Mouse (Mus musculus): Measurements from ENCODE around the gene Rab19. TPM values are rescaled to one million over a fixed set of nuclear protein-coding genes. Genes with fewer than 3 reads are reported as not detected.

Rab19 gene
- total and polyA plus RNA-seq, 2 experiments from 2014 or later, result 0.25 TPM; not detected in 1

DNA sequence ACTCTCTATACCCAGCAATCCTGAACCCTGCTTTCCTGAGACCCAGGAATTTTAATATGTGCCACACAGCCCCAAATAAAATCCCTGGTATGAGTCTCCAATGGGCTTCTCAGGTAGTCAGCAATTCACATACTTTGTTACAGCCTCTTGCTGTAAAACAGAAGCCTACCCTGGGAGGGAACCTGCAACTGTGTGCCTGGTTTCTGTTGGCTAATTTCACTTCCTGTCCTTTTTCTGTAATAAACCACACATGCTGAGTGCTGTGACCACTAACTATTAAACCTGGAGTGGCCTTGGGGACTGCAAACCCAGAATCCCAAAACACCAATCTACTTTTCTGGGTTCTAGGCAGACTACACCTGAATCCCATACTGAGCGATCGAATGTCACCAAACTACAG, 18.3 kb upstream of the Rab19 start:
- Histone ChIP-seq H3K27me3 (ENCODE audit: insufficient read depth, low read length) (no peaks in the 10 kb centered on the region), H3K27ac (ENCODE audit: low read depth, low read length) (no peak overlapping the region), H3K9me3 (ENCODE audit: low read length) (no peaks in the 10 kb centered on the region), H3K36me3 (ENCODE audit: insufficient read depth, low read length) (peaks cover 23% of the 10 kb centered on the region), H3K4me1 (ENCODE audit: insufficient read depth, low read length) (no peaks in the 10 kb centered on the region), H3K4me2 (ENCODE audit: low read depth, low read length, poor library complexity, severe bottlenecking) (no peak overlapping the region), H3K4me3 (ENCODE audit: low read depth, low read length) (no peak overlapping the region), H3K9ac (replicated peaks; ENCODE audit: low read length, poor library complexity, severe bottlenecking) (no peak overlapping the region)
- ATAC-seq (ENCODE audit: low FRiP score), result no peak
- WGBS, result 95% methylated on average over 2 of the region's 2 CpGs
- no peak for TF ChIP-seq CTCF (IDR thresholded peaks at IDR 0.05)
- DNase-seq (ENCODE audit: low spot score), result no peak

DNA sequence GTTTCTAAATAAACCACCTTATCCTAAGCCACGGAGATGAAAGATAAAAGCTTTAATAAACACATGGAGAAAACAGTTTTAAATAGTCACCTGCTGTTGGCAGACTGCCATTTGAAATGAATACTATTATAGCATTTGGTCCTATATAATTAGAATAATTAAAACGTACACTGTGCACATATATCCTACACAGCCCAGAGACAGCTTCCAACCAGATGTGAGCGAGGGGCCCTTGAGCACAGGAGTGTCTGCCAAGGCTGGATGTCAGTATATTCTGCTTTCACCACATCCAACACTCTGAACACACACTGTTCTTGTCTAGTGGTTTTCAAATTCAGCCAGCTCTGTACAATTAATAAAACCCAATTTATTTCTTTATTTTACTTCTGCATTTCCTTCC, 11.3 kb upstream of the Rab19 start:
- Histone ChIP-seq H3K9me3 (ENCODE audit: low read length) (no peaks in the 10 kb centered on the region), H3K36me3 (ENCODE audit: insufficient read depth, low read length) (no peaks in the 10 kb centered on the region), H3K27me3 (ENCODE audit: insufficient read depth, low read length) (no peaks in the 10 kb centered on the region), H3K27ac (ENCODE audit: low read depth, low read length) (no peak overlapping the region), H3K4me2 (ENCODE audit: low read depth, low read length, poor library complexity, severe bottlenecking) (no peak overlapping the region), H3K9ac (replicated peaks; ENCODE audit: low read length, poor library complexity, severe bottlenecking) (no peak overlapping the region), H3K4me1 (ENCODE audit: insufficient read depth, low read length) (no peaks in the 10 kb centered on the region), H3K4me3 (ENCODE audit: low read depth, low read length) (no peak overlapping the region)
- ATAC-seq (ENCODE audit: low FRiP score) (no peak), DNase-seq (ENCODE audit: low spot score) (no peak)
- no peak for TF ChIP-seq CTCF (IDR thresholded peaks at IDR 0.05)
- 77% methylated on average over 3 of the region's 3 CpGs for WGBS

DNA sequence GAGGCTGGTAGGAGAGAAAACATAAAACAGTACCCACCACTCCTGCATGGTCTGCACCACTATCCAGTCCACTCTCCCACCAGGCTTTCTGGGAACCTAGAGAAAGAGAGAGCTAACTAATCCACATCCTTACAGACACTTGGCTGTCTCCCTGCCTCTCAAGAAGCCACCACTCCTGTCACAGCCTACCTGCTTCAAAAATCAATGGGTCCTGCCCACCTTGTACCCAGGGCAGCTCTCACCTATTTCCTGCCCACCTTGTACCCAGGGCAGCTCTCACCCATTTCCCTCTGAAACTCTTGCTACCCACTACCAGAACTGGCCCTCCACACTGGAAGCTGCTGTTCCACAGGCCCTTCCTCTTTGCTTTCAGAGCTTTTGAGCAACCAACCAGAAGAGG, 8.9 kb upstream of the Rab19 start:
- 0 out of 2 replicates have a peak, but pooled peaks cover 5% of the 10 kb centered on the region for H3K4me1 ChIP-seq (ENCODE audit: insufficient read depth, low read length)
- no peaks in the 10 kb centered on the region for H3K9me3 ChIP-seq (ENCODE audit: low read length)
- no peak for TF ChIP-seq CTCF (IDR thresholded peaks at IDR 0.05)
- H3K27ac ChIP-seq (ENCODE audit: low read depth, low read length), result no peak overlapping the region
- no peak for DNase-seq (ENCODE audit: low spot score)
- no peak overlapping the region for H3K4me2 ChIP-seq (ENCODE audit: low read depth, low read length, poor library complexity, severe bottlenecking)
- no peak overlapping the region for H3K4me3 ChIP-seq (ENCODE audit: low read depth, low read length)
- ATAC-seq (ENCODE audit: low FRiP score), result no peak
- H3K27me3 ChIP-seq (ENCODE audit: insufficient read depth, low read length), result no peaks in the 10 kb centered on the region
- no peaks in the 10 kb centered on the region for H3K36me3 ChIP-seq (ENCODE audit: insufficient read depth, low read length)
- H3K9ac ChIP-seq (replicated peaks; ENCODE audit: low read length, poor library complexity, severe bottlenecking), result no peak overlapping the region

DNA sequence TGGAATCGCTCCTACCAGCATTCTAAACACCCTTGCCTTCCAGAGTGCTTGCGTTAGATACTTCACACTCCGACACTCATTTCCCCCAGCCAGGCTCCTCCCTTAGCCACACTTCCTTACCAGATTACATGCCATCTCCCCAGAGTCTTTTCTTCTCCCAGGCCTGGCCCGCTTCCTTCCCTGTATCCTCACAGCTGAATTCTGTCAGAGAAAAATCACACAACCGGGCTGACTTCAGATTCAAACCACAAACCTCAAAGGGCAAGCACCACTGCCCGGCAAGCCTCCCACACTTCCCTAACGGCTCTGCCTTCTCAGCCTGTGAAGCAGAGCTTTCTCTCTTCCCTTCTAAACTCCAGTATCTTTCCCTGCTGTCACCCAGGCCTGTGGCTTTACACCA, 8.2 kb upstream of the Rab19 start:
- Histone ChIP-seq H3K36me3 (ENCODE audit: insufficient read depth, low read length) (no peaks in the 10 kb centered on the region), H3K4me1 (ENCODE audit: insufficient read depth, low read length) (0 out of 2 replicates have a peak, but pooled peaks cover 5% of the 10 kb centered on the region), H3K27me3 (ENCODE audit: insufficient read depth, low read length) (no peaks in the 10 kb centered on the region), H3K4me3 (ENCODE audit: low read depth, low read length) (no peak overlapping the region), H3K27ac (ENCODE audit: low read depth, low read length) (no peak overlapping the region), H3K9me3 (ENCODE audit: low read length) (no peaks in the 10 kb centered on the region), H3K9ac (replicated peaks; ENCODE audit: low read length, poor library complexity, severe bottlenecking) (no peak overlapping the region), H3K4me2 (ENCODE audit: low read depth, low read length, poor library complexity, severe bottlenecking) (no peak overlapping the region)
- WGBS, result 61% methylated on average over 7 of the region's 7 CpGs
- no peak for DNase-seq (ENCODE audit: low spot score)
- no peak for ATAC-seq (ENCODE audit: low FRiP score)
- no peak for TF ChIP-seq CTCF (IDR thresholded peaks at IDR 0.05)

DNA sequence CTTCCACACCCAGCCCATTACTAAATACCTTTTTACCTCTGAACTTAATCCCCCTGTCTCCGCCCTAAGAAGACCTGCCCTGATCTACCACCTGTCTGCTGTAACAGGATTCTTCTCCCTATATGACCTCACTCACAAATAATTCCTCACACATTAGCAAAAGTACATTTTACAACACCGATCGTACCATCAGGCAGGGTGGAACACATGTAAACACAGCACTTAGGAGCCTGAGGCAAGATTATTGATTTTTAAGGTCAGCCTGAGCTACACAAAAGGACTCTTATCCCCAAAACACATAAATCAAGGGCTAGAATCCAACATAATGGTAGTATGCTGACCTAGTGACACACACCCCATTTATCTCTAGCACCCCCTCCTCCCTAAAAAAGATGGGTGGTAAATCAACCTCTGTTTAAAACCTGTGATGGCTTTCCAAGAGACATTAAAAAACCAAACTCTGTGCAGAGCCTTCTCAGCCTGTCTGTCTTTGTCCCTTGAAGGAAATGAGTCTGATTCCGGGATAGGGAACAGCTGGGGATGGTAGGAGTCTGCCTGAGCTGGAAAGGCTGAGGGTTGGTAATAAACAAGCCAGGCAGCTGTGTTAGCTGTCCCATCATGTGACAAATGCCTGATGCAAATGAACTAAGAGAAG, 7.5 kb upstream of the Rab19 start:
- Histone ChIP-seq H3K27ac (ENCODE audit: low read depth, low read length) (no peak overlapping the region), H3K36me3 (ENCODE audit: insufficient read depth, low read length) (no peaks in the 10 kb centered on the region), H3K4me2 (ENCODE audit: low read depth, low read length, poor library complexity, severe bottlenecking) (no peak overlapping the region), H3K4me3 (ENCODE audit: low read depth, low read length) (no peak overlapping the region), H3K9me3 (ENCODE audit: low read length) (no peaks in the 10 kb centered on the region), H3K27me3 (ENCODE audit: insufficient read depth, low read length) (no peaks in the 10 kb centered on the region), H3K9ac (replicated peaks; ENCODE audit: low read length, poor library complexity, severe bottlenecking) (no peak overlapping the region), H3K4me1 (ENCODE audit: insufficient read depth, low read length) (0 out of 2 replicates have a peak, but pooled peaks cover 5% of the 10 kb centered on the region)
- DNase-seq (ENCODE audit: low spot score), result no peak
- no peak for TF ChIP-seq CTCF (IDR thresholded peaks at IDR 0.05)
- WGBS, result 88% methylated on average over 4 of the region's 4 CpGs
- no peak for ATAC-seq (ENCODE audit: low FRiP score)

DNA sequence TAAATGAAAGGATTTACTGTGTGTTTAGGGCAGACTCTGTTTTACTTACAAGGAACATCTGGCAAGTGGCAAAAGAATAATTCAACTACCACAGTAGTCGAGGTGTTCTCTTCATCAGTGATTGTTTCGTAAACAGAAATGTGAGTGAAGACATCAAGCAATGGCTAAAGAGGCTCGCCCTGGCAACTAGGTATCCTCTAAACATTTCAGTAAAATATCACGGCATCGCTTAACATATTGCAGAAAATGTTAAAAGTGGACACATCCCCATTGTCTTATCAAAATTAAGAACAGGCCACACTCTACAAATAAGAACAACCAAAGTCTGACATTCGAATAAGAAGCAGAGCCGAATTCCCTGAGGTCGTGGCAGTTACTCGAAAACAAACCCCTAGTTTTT, 4.2 kb upstream of the Rab19 start:
- no peak for DNase-seq (ENCODE audit: low spot score)
- WGBS, result 14% methylated on average over 9 of the region's 9 CpGs

More for the DNA sequence above, 4.2 kb upstream of the Rab19 start:
- Histone ChIP-seq H3K36me3 (ENCODE audit: insufficient read depth, low read length) (no peaks in the 10 kb centered on the region), H3K4me3 (ENCODE audit: low read depth, low read length) (peak overlapping the region; percentile 94), H3K4me1 (ENCODE audit: insufficient read depth, low read length) (0 out of 2 replicates have a peak, but pooled peaks cover 5% of the 10 kb centered on the region), H3K9ac (replicated peaks; ENCODE audit: low read length, poor library complexity, severe bottlenecking) (peak overlapping the region; percentile 83), H3K4me2 (ENCODE audit: low read depth, low read length, poor library complexity, severe bottlenecking) (peak overlapping the region; percentile 67), H3K27ac (ENCODE audit: low read depth, low read length) (no peak overlapping the region), H3K27me3 (ENCODE audit: insufficient read depth, low read length) (no peaks in the 10 kb centered on the region), H3K9me3 (ENCODE audit: low read length) (no peaks in the 10 kb centered on the region)
- ATAC-seq (ENCODE audit: low FRiP score), result no peak
- TF ChIP-seq CTCF (IDR thresholded peaks at IDR 0.05), result no peak

Data from midbrain, postnatal 0 days (tissue).